Mouse (Mus musculus) CD4-positive, CD25-positive, alpha-beta regulatory T cell (primary cell): ENCODE data around the gene 4933427I04Rik. TPM values are rescaled to one million over a fixed set of nuclear protein-coding genes. Genes with fewer than 3 reads are reported as not detected.

Source experiments
- polyA plus RNA-seq: library from polyadenylated mRNA; unstranded; fragments of 100-300 nt; shearing (Covaris generic); gene quantifications from one replicate; pipeline ENCODE4 v1.2.1, GENCODE M21; 2017

4933427I04Rik gene
- polyA plus RNA-seq, result not detected

DNA sequence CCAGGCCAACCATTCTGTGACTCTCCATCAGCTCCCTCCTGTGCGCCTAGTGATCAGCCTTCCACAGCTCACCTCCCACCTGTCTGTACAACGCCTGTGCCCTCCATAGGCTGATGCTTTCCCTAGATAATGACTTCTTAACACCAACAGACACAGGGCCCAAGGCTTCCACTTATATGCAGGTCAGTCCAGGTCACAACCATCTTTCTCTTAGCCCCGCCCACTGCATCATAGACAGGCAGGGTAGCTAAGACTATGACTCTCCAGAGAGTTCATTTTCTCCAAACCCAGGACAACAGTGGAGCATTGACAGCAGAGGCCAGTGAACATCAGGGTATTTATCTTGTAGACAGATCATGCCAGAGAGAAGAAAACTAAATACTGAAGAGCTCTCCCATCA, at the start of gene 4933427I04Rik:
Gene 4933427I04Rik (plus strand): TSS at position 301 of the 400 bp plus-strand sequence.

DNA sequence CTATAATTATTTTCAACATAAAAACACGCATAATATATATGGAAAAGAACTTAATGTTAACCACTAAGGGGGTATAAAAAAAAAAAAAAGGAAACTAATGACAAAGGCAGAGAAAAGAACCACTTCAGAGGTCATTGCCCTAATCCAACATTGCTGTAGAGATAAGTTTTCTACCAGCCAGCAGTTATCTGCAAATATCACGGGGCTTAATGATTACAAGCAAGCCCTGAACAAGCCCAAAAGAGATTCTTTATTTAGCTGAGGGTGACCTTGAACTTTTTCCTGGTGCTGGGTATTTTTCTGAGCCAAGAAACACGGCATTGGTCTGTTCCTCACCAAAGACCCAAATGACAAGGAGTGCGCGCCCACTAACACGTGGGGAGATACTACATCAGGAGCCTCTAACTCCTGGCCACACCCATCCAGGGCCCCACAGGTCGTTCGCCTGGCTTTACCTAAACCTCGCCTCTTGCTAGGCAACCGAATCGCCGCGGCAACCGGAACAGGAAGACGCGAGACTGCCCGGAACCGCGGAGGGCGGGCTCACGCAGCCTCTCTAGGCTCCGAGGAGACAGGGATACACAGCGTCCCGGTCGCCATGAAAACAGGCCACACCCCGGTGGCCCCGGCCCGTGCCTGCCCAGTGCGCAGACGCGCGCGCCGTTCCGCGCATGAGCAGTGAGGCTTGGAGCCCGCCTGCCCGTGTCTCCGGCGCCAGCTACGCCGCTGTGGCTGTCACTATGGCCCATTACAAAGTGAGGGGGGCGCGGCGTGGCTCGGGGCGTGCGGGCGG, 45.0 kb downstream of the 4933427I04Rik start, which contains the start of gene Mycbp:
Gene Mycbp (plus strand): TSS at position 500 of the 793 bp plus-strand sequence.

Other genes starting within 250 kb of the 4933427I04Rik start
- gene Macf1, start 175.3 kb upstream of the 4933427I04Rik start, polyA plus RNA-seq, result 157 TPM
- gene Ndufs5, start 141.5 kb upstream of the 4933427I04Rik start, polyA plus RNA-seq, result 131 TPM
- 103 TPM for gene Akirin1, start 109.3 kb upstream of the 4933427I04Rik start, polyA plus RNA-seq
- not detected for gene Rhbdl2, start 71.8 kb upstream of the 4933427I04Rik start, polyA plus RNA-seq
- gene Mycbp, start 45.2 kb downstream of the 4933427I04Rik start, polyA plus RNA-seq, result 19.3 TPM
- gene Rragc, start 57.8 kb downstream of the 4933427I04Rik start, polyA plus RNA-seq, result 82.4 TPM
- not detected for gene 4930535I16Rik, start 58.3 kb downstream of the 4933427I04Rik start, polyA plus RNA-seq